Mouse (Mus musculus) heart, embryonic 15.5 days (tissue): Measurements from ENCODE around the gene Clybl. TPM values are rescaled to one million over a fixed set of nuclear protein-coding genes. Genes with fewer than 3 reads are reported as not detected.

ENCODE experiments used
- ATAC-seq: fragments of 200-750 bp; cut with Nextera tagmentation; replicated peaks from 2 replicates; pipeline ENCODE4 v1.8.0; 2017; ENCODE audit warnings: low read depth, moderate TSS enrichment; ENCODE audit not compliant: insufficient number of reproducible peaks, insufficient read depth, low FRiP score
- H3K27ac ChIP-seq: fragments of 300-500 bp; sonication (generic); 2 replicates; pipeline ENCODE4 v1.5.1; 2015; ENCODE audit warnings: mild to moderate bottlenecking, inconsistent platforms
- H3K27me3 ChIP-seq: fragments of 300-500 bp; sonication (generic); 2 replicates; pipeline ENCODE4 v1.6.1; 2015; ENCODE audit warnings: inconsistent platforms
- H3K36me3 ChIP-seq: fragments of 300-500 bp; sonication (generic); 2 replicates; pipeline ENCODE4 v1.6.1; 2015; ENCODE audit warnings: mild to moderate bottlenecking, inconsistent platforms
- H3K4me1 ChIP-seq: fragments of 300-500 bp; sonication (generic); replicated peaks from 2 replicates; pipeline ENCODE4 v1.6.1; 2015; ENCODE audit warnings: inconsistent platforms
- H3K4me2 ChIP-seq: fragments of 300-500 bp; sonication (generic); 2 replicates; pipeline ENCODE4 v1.6.1; 2015; ENCODE audit warnings: inconsistent platforms, mild to moderate bottlenecking, moderate library complexity
- H3K4me3 ChIP-seq: fragments of 300-500 bp; sonication (generic); 2 replicates; pipeline ENCODE4 v1.5.1; 2015; ENCODE audit warnings: mild to moderate bottlenecking, inconsistent platforms
- H3K9ac ChIP-seq: fragments of 300-500 bp; sonication (generic); 2 replicates; pipeline ENCODE4 v1.6.1; 2015; ENCODE audit warnings: mild to moderate bottlenecking, inconsistent platforms
- H3K9me3 ChIP-seq: fragments of 300-500 bp; sonication (generic); replicated peaks from 2 replicates; pipeline ENCODE4 v1.6.1; 2016; ENCODE audit warnings: inconsistent platforms
- WGBS: fragments of 180-500 bp; shearing (Covaris S2); methylation state at CpG from one replicate; pipeline ENCODE4 v1.1.7; 2015; ENCODE audit warnings: mixed read lengths; 5-methylcytosine and 5-hydroxymethylcytosine counted together
- polyA plus RNA-seq: library from polyadenylated mRNA; unstranded; fragments of >200 nt; fragmentation: Nextera tagmentation; extraction: Ambion mirVana; gene quantifications from 2 replicates; pipeline ENCODE4 v1.2.1, GENCODE M21; 2015

Gene Clybl
- polyA plus RNA-seq, 1 experiment from 2014 or later, result 87.2 TPM

DNA sequence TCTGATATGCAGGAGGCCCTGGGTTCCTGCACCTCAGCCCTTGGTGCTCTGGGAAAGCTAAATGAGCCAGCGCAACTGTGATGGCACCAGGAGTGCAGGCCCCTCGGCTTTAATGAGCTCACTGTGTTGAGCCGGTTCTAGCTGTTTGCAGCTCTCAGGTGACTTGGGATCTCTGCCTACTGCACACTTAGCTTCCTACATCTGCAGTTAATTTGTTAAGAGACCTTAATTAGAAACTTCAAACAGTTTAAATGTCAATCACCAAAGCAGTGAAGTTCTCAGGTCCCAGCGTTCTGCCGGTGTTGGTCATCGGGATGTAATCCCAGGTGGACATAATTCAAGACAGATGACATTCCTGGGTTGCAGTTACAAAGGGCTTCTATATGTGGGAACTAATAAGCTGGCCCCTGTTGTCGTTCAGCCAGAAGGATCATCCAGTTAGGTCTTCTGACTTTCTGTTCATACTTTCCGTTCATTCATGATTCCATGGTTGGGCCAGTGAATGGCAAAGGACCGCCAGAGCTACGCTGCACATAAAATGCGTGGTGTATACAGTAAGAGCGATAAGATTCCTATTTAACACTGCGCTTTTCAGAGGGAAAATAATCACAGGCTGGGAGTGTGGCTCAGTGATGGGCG lies 18.9 kb downstream of the Clybl start:
- no peak overlapping the region for H3K4me2 ChIP-seq
- H3K4me1 ChIP-seq, result no peaks in the 10 kb centered on the region
- H3K27ac ChIP-seq, result no peak overlapping the region
- 75% methylated on average over 14 of the region's 14 CpGs for WGBS
- H3K4me3 ChIP-seq, result no peak overlapping the region
- ATAC-seq, result no peak
- no peaks in the 10 kb centered on the region for H3K36me3 ChIP-seq
- no peaks in the 10 kb centered on the region for H3K9me3 ChIP-seq
- H3K27me3 ChIP-seq, result no peaks in the 10 kb centered on the region
- H3K9ac ChIP-seq, result no peak overlapping the region

GRCm38 (mm10) chr14:122209177-122209576 lies 27.7 kb downstream of the Clybl start:
- ATAC-seq, result no peak
- Histone ChIP-seq H3K4me3 (no peak overlapping the region), H3K9ac (no peak overlapping the region), H3K36me3 (no peaks in the 10 kb centered on the region), H3K4me1 (no peaks in the 10 kb centered on the region), H3K9me3 (no peaks in the 10 kb centered on the region), H3K27ac (no peak overlapping the region), H3K27me3 (no peaks in the 10 kb centered on the region), H3K4me2 (no peak overlapping the region)
- 76% methylated on average over 5 of the region's 5 CpGs for WGBS

DNA sequence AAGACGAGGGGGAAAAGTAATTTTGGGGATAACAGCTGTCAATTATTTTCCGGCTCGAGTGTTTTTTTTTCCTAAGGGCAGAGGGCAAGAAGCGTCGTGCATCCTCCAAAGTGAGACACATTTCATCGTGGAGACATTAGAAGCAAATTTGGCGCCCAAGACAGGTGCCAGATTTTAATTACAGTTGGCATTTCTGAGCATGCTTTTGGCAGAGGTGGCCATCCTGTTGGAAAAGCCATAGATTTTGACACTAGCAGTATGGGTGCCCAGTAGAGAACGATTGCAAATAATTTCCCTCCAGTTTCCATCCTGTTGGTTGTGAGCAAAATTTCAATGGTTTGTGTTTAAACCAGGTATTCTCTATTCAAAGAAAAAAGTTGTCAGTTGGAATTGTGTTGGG lies 32.1 kb downstream of the Clybl start:
- Histone ChIP-seq H3K4me2 (no peak overlapping the region), H3K9ac (no peak overlapping the region), H3K27ac (no peak overlapping the region), H3K27me3 (no peaks in the 10 kb centered on the region), H3K4me3 (no peak overlapping the region), H3K36me3 (no peaks in the 10 kb centered on the region), H3K4me1 (no peaks in the 10 kb centered on the region), H3K9me3 (no peaks in the 10 kb centered on the region)
- ATAC-seq, result no peak
- WGBS, result 81% methylated on average over 8 of the region's 8 CpGs

- Histone ChIP-seq H3K27me3 (no peaks in the 10 kb centered on the region), H3K4me1 (no peaks in the 10 kb centered on the region), H3K4me3 (no peak overlapping the region), H3K9me3 (no peaks in the 10 kb centered on the region), H3K27ac (no peak overlapping the region), H3K9ac (no peak overlapping the region), H3K4me2 (no peak overlapping the region), H3K36me3 (no peaks in the 10 kb centered on the region)
- no peak for ATAC-seq
- 89% methylated on average over 6 of the region's 6 CpGs for WGBS
Measured at GRCm38 (mm10) chr14:122214126-122214525, 32.6 kb downstream of the Clybl start.

DNA sequence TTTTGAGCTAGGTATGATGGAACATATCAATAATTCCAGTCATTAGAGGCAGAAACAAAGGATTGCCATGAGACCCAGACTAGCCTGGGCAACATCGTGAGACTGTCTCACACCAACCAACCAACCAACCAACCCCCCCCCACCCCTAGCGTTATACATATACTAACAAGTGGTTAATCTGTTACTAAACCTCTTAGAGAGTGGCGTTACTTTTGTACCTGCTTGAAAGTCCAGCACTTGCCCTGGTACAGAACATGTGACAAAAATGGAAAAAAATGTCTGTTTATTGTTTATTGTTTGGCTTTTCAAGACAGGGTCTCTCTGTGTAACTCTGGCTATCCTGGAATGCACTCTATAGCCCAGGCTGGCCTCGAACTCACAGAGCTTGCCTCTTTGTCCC lies 35.7 kb downstream of the Clybl start:
- Histone ChIP-seq H3K27ac (no peak overlapping the region), H3K9me3 (no peaks in the 10 kb centered on the region), H3K9ac (no peak overlapping the region), H3K36me3 (no peaks in the 10 kb centered on the region), H3K4me3 (no peak overlapping the region), H3K4me1 (no peaks in the 10 kb centered on the region), H3K27me3 (no peaks in the 10 kb centered on the region), H3K4me2 (no peak overlapping the region)
- 89% methylated on average over 4 of the region's 4 CpGs for WGBS
- no peak for ATAC-seq

DNA sequence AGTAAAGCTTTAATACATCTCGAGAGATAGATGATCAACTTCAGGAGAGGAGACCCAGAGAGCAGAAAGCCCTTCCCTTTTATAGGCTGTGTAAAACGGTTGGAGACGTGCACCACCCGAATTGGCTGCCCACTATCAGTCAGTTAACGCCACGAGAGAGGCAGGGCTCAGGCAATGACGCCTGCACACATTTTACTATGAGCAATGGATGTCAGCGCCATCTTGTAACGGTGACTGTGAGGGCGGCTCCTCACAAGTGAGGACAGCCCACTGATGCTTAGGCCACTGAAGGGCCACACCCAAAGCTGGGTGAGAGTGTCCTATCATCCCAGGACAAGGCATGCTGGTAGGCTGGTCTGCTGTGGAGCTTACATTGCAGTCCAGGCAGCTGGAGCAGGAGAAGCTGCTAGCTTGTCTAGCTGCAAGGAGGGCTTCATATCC lies 41.5 kb downstream of the Clybl start:
- Histone ChIP-seq H3K9me3 (no peaks in the 10 kb centered on the region), H3K4me3 (no peak overlapping the region), H3K27ac (no peak overlapping the region), H3K36me3 (no peaks in the 10 kb centered on the region), H3K9ac (no peak overlapping the region), H3K4me2 (no peak overlapping the region), H3K27me3 (peaks cover 38% of the 10 kb centered on the region), H3K4me1 (0 out of 2 replicates have a peak, but pooled peaks cover 2% of the 10 kb centered on the region)
- ATAC-seq, result no peak
- 63% methylated on average over 10 of the region's 10 CpGs for WGBS

GRCm38 (mm10) chr14:122223461-122224102 lies 42.1 kb downstream of the Clybl start:
- ATAC-seq, result peak; percentile 76
- Histone ChIP-seq H3K4me3 (peak overlapping the region; percentile 31; the same call in 1 of the 2 replicates), H3K27ac (no peak overlapping the region)

GRCm38 (mm10) chr14:122224103-122224494 lies 42.6 kb downstream of the Clybl start:
- H3K27me3 ChIP-seq, result peaks cover 41% of the 10 kb centered on the region
- no peak for ATAC-seq
- WGBS, result 46% methylated on average over 6 of the region's 6 CpGs
- H3K27ac ChIP-seq, result no peak overlapping the region
- no peaks in the 10 kb centered on the region for H3K9me3 ChIP-seq
- no peak overlapping the region for H3K4me2 ChIP-seq
- H3K4me3 ChIP-seq, result no peak overlapping the region
- no peak overlapping the region for H3K9ac ChIP-seq
- no peaks in the 10 kb centered on the region for H3K36me3 ChIP-seq
- H3K4me1 ChIP-seq, result 0 out of 2 replicates have a peak, but pooled peaks cover 2% of the 10 kb centered on the region

More at GRCm38 (mm10) chr14:122223461-122224102, 42.1 kb downstream of the Clybl start:
- 18% methylated on average over 9 of the region's 9 CpGs for WGBS
- Histone ChIP-seq H3K9me3 (no peaks in the 10 kb centered on the region), H3K36me3 (no peaks in the 10 kb centered on the region), H3K4me2 (peak overlapping the region; percentile 56), H3K4me1 (0 out of 2 replicates have a peak, but pooled peaks cover 2% of the 10 kb centered on the region), H3K27me3 (peaks cover 38% of the 10 kb centered on the region), H3K9ac (no peak overlapping the region)

GRCm38 (mm10) chr14:122224501-122224928 lies 43.0 kb downstream of the Clybl start:
- no peak for ATAC-seq
- no peak overlapping the region for H3K4me2 ChIP-seq
- no peak overlapping the region for H3K4me3 ChIP-seq
- no peaks in the 10 kb centered on the region for H3K36me3 ChIP-seq
- H3K9me3 ChIP-seq, result no peaks in the 10 kb centered on the region
- 0 out of 2 replicates have a peak, but pooled peaks cover 2% of the 10 kb centered on the region for H3K4me1 ChIP-seq
- no peak overlapping the region for H3K9ac ChIP-seq
- peaks cover 44% of the 10 kb centered on the region for H3K27me3 ChIP-seq
- H3K27ac ChIP-seq, result no peak overlapping the region
- WGBS, result 58% methylated on average over 8 of the region's 8 CpGs

DNA sequence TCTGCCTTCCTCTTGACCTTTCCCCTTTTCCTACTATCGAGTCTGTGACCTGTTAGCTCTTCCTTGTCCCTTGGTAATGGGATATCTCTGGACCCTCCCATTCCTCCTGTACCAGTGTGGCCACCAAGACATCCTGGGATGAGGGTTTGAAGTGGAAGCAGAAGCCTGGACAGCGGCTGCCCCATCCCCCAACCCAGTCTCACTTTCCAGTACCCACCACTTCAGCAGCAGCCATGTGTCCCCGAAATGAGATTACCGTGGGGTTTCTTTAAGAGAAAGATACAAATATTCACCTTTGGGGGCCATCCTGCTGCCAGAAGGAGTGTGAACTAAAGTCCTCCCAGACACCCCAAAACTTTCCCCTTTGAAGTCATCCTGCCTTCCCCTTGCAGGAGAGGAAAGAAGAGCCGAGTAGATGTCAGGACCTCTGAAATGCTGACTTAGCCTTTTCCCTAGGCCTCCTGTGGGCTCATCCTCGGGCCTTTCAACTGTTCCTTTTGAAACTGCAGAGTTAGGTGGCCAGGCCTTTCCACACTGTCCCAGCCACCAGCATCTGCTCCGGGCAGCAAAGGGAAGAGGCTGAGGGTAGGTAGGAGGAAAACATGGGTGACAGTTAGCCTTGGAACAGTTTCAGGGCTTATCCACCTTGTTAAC lies 44.1 kb downstream of the Clybl start:
- Histone ChIP-seq H3K27ac (no peak overlapping the region), H3K36me3 (no peaks in the 10 kb centered on the region), H3K9me3 (no peaks in the 10 kb centered on the region), H3K4me3 (no peak overlapping the region), H3K27me3 (peaks cover 55% of the 10 kb centered on the region), H3K4me2 (no peak overlapping the region), H3K4me1 (0 out of 2 replicates have a peak, but pooled peaks cover 2% of the 10 kb centered on the region), H3K9ac (no peak overlapping the region)
- WGBS, result 45% methylated on average over 7 of the region's 7 CpGs
- ATAC-seq, result no peak

DNA sequence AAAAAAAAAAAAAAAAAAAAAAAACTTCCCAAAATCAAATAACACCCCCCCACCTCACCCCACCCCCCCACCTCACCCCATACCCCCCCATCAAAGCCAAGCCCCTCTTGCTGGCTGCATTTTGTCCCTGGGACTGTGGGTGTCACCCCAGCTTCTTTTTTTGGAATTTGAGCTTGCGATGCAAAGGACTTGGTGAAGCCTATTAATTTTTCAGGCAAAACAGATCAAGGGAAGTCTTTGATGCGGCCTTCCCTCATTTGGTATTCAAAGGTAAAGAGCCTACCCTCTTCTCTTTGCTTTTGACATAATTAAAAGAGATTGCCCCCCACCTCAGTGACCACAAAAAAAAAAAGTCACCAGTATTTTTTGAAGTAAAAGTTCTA lies 44.6 kb downstream of the Clybl start:
- H3K4me2 ChIP-seq, result no peak overlapping the region
- H3K27me3 ChIP-seq, result peaks cover 60% of the 10 kb centered on the region
- H3K9ac ChIP-seq, result no peak overlapping the region
- 91% methylated on average over 2 of the region's 2 CpGs for WGBS
- no peak overlapping the region for H3K27ac ChIP-seq
- H3K4me1 ChIP-seq, result 0 out of 2 replicates have a peak, but pooled peaks cover 2% of the 10 kb centered on the region
- H3K9me3 ChIP-seq, result no peaks in the 10 kb centered on the region
- no peak overlapping the region for H3K4me3 ChIP-seq
- ATAC-seq, result no peak
- no peaks in the 10 kb centered on the region for H3K36me3 ChIP-seq
